Mouse (Mus musculus) myocyte (in vitro differentiated cells): ENCODE data around the gene Stat5b. TPM values are rescaled to one million over a fixed set of nuclear protein-coding genes. Genes with fewer than 3 reads are reported as not detected.

Source experiments
- H3K27me3 ChIP-seq: one replicate; pipeline ENCODE4 v1.6.1; 2011; ENCODE audit not compliant: control insufficient read depth, insufficient read depth, insufficient read length
- H3K36me3 ChIP-seq: one replicate; pipeline ENCODE4 v1.6.1; 2011; ENCODE audit not compliant: control insufficient read depth, insufficient read depth
- H3K4me2 ChIP-seq: one replicate; pipeline ENCODE4 v1.6.1; 2011; ENCODE audit warnings: low read depth, control low read depth
- H3K4me3 ChIP-seq: one replicate; pipeline ENCODE4 v1.5.1; 2011; ENCODE audit warnings: mild to moderate bottlenecking, control low read depth, moderate library complexity
- H3K79me2 ChIP-seq: one replicate; pipeline ENCODE4 v1.6.1; 2011; ENCODE audit not compliant: control insufficient read depth, insufficient read depth
- H3ac ChIP-seq: one replicate; pipeline ENCODE4 v1.6.1; 2011; ENCODE audit not compliant: control insufficient read depth, insufficient read length
- CEBPB ChIP-seq: IDR thresholded peaks from 2 replicates; pipeline ENCODE4 v1.6.1; 2011; ENCODE audit warnings: mild to moderate bottlenecking, moderate library complexity; ENCODE audit not compliant: poor library complexity, insufficient read depth, severe bottlenecking
- E2F4 ChIP-seq: IDR thresholded peaks from one replicate; pipeline ENCODE4 v1.6.1; 2011; ENCODE audit warnings: mild to moderate bottlenecking, control low read depth, moderate library complexity; ENCODE audit not compliant: insufficient read depth
- MAX ChIP-seq: IDR thresholded peaks from one replicate; pipeline ENCODE4 v1.6.1; 2011; ENCODE audit warnings: low read depth, mild to moderate bottlenecking, control low read depth
- MYOD1 ChIP-seq, 3 experiments: IDR thresholded peaks; one replicate each; pipeline ENCODE4 v1.6.1; 2011; ENCODE audit warnings: control low read depth in 2 of 3, low read depth in 2 of 3, mild to moderate bottlenecking in 2 of 3, moderate library complexity in 1 of 3; ENCODE audit not compliant: insufficient read length in 2 of 3, control insufficient read depth in 1 of 3
- MYOG ChIP-seq, 3 experiments: IDR thresholded peaks; one replicate each; pipeline ENCODE4 v1.6.1; 2011; ENCODE audit warnings: control low read depth in 2 of 3, low read depth in 2 of 3, mild to moderate bottlenecking in 2 of 3; ENCODE audit not compliant: insufficient read length in 2 of 3, control insufficient read depth in 1 of 3, insufficient read depth in 1 of 3
- POLR2A ChIP-seq: IDR thresholded peaks from one replicate; pipeline ENCODE4 v1.6.1; 2011; ENCODE audit warnings: low read depth, mild to moderate bottlenecking, control low read depth, moderate library complexity; ENCODE audit not compliant: insufficient read length
- POLR2AphosphoS2 ChIP-seq: IDR thresholded peaks from one replicate; pipeline ENCODE4 v1.6.1; 2011; ENCODE audit warnings: low read depth, control low read depth; ENCODE audit not compliant: insufficient read length
- REST ChIP-seq: IDR thresholded peaks from one replicate; pipeline ENCODE4 v1.6.1; 2011; ENCODE audit warnings: mild to moderate bottlenecking, control low read depth, moderate library complexity; ENCODE audit not compliant: insufficient read depth, insufficient read length
- SRF ChIP-seq: IDR thresholded peaks from one replicate; pipeline ENCODE4 v1.6.1; 2011; ENCODE audit warnings: low read depth; ENCODE audit not compliant: control insufficient read depth, insufficient read length
- TCF12 ChIP-seq: IDR thresholded peaks from one replicate; pipeline ENCODE4 v1.6.1; 2011; ENCODE audit warnings: mild to moderate bottlenecking, control low read depth; ENCODE audit not compliant: poor library complexity, insufficient read depth, severe bottlenecking
- TCF3 ChIP-seq: IDR thresholded peaks from one replicate; pipeline ENCODE4 v1.6.1; 2011; ENCODE audit warnings: low read depth, control low read depth; ENCODE audit not compliant: insufficient read length
- USF1 ChIP-seq: IDR thresholded peaks from one replicate; pipeline ENCODE4 v1.6.1; 2011; ENCODE audit warnings: low read depth, mild to moderate bottlenecking, control low read depth, moderate library complexity
- polyA plus RNA-seq: library from polyadenylated mRNA; unstranded; fragments of >200 nt; fragmentation: generic; extraction: Trizol; gene quantifications from one replicate; pipeline ENCODE4 v1.2.1, GENCODE M21; 2012; ENCODE audit warnings: missing spikeins

The Stat5b gene
- polyA plus RNA-seq, 1 experiment: 12.0 TPM

DNA sequence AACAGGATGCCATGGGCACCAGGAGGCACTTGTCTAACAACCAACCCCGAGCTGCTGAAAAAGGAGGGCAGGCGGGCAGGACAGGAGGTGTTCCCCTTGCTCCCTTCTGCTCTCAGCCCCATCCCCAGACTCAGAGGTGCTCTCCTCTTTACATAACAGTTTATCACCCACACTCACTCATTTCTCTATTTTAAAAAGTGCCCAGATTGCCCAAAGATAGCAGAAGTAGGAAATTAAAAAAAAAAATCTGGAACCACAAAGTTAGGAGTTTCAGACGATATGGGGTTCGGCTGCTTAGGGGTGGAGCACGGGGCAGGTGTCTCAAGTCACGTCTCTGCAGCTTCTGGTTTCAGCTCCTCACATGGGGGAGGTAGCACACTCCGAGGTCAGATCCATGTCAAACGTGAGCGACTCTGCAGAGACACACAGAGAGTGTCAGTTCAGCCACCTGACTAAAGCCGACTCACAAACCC lies 37.9 kb upstream of the Stat5b start:
- H3K4me3 ChIP-seq: no peak overlapping the region
- no peak overlapping the region for H3K4me2 ChIP-seq
- no peaks in the 10 kb centered on the region for H3K79me2 ChIP-seq
- H3K27me3 ChIP-seq: no peaks in the 10 kb centered on the region
- peaks cover 38% of the 10 kb centered on the region for H3K36me3 ChIP-seq
- TF ChIP-seq MYOD1 (IDR thresholded peaks at IDR 0.05; ENCODE audit: control insufficient read depth in 1 of 3, insufficient read length in 2 of 3, low read depth in 2 of 3) (no peak), REST (no peak), TCF12 (no peak), CEBPB (no peak), MYOG (IDR thresholded peaks at IDR 0.05; ENCODE audit: control insufficient read depth in 1 of 3, insufficient read depth in 1 of 3, insufficient read length in 2 of 3, low read depth in 2 of 3) (no peak), USF1 (no peak), E2F4 (no peak), POLR2A (no peak), POLR2AphosphoS2 (no peak), TCF3 (no peak)
- no peak overlapping the region for H3ac ChIP-seq

DNA sequence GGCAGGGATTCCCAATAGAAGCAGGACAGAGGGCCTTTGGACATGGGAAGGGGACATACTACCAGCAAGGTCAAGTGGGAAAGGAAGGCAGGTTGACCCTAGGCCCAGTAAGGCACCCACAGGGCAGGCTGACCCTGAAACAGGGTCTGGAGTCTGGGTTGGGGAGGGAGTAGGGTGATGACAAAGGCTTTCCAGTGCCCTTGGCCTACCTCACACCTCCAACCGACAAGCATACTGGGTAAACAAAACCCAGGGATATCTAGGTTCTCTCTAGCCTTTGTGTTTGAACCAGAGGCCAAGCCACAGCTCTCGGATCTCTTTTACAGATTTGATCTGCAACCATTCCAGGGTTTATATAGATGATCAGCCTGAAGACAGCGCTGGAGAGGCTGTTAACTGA lies 37.2 kb upstream of the Stat5b start:
- Histone ChIP-seq H3K36me3 (peaks cover 32% of the 10 kb centered on the region), H3K79me2 (no peaks in the 10 kb centered on the region)

DNA sequence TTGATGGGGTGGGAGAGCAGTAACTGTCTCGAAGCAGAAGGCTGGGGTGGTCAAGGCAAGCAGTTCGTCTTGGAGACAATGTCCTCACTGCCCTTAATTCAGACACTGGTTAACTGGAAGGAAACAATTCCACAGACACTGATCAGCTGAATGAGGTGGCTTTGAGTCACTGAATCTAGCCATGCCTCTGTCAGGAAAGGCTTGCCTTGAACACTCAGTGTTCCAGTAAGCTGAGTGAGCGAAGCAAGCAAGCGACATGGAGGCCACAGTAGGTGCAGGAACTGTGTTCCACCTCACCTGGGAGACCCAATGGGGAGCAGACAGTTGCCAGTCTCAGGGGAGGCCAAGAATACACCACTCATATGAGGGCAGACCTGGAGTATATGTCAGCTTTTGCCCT lies 36.7 kb upstream of the Stat5b start:
- H3K79me2 ChIP-seq: no peaks in the 10 kb centered on the region
- H3K4me2 ChIP-seq: no peak overlapping the region
- no peaks in the 10 kb centered on the region for H3K27me3 ChIP-seq
- no peak overlapping the region for H3ac ChIP-seq
- H3K36me3 ChIP-seq: peaks cover 29% of the 10 kb centered on the region
- no peak for TF ChIP-seq E2F4
- TF ChIP-seq POLR2A: no peak
- no peak for TF ChIP-seq TCF3
- TF ChIP-seq CEBPB: no peak
- TF ChIP-seq MYOG (IDR thresholded peaks at IDR 0.05; ENCODE audit: control insufficient read depth in 1 of 3, insufficient read depth in 1 of 3, insufficient read length in 2 of 3, low read depth in 2 of 3): no peak
- TF ChIP-seq MYOD1 (IDR thresholded peaks at IDR 0.05; ENCODE audit: control insufficient read depth in 1 of 3, insufficient read length in 2 of 3, low read depth in 2 of 3): no peak
- TF ChIP-seq TCF12: no peak
- TF ChIP-seq MAX: no peak
- TF ChIP-seq REST: no peak
- TF ChIP-seq SRF: no peak
- TF ChIP-seq USF1: no peak
- TF ChIP-seq POLR2AphosphoS2: no peak
- H3K4me3 ChIP-seq: no peak overlapping the region

More for the DNA sequence above, 37.2 kb upstream of the Stat5b start:
- no peaks in the 10 kb centered on the region for H3K27me3 ChIP-seq
- no peak overlapping the region for H3ac ChIP-seq
- H3K4me3 ChIP-seq: no peak overlapping the region
- TF ChIP-seq SRF (no peak), POLR2AphosphoS2 (no peak), E2F4 (no peak), MYOG (IDR thresholded peaks at IDR 0.05; ENCODE audit: control insufficient read depth in 1 of 3, insufficient read depth in 1 of 3, insufficient read length in 2 of 3, low read depth in 2 of 3) (no peak), CEBPB (no peak), TCF3 (no peak), USF1 (no peak), MYOD1 (IDR thresholded peaks at IDR 0.05; ENCODE audit: control insufficient read depth in 1 of 3, insufficient read length in 2 of 3, low read depth in 2 of 3) (no peak), POLR2A (no peak), REST (no peak)
- no peak overlapping the region for H3K4me2 ChIP-seq

DNA sequence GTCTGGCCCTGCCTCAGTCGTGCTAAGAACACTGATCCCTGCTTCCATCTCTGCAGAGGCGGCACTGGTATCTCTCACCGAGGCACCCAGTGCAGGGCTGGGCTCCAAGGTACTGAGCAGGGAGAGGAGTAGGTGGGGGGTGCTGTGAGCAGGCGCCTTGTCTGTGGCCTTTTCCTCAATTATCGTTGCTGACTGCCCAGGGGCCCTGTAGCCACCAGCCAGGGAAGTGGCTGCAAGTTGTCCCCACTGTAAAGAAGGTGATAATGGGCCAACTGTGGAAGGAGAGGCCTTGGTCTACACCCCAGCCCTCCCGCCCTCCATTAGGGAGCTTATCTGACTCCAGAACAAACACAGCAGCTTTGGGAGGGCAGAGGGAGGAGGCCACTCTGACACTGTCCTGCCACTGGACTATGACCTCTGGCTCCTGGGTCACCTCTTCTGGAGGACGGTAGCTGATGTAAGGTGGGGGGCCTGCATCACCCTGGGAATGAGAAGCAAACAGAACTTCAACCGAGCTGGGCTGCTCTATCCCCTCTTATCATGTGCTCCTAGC lies 35.7 kb upstream of the Stat5b start:
- Histone ChIP-seq H3K79me2 (no peaks in the 10 kb centered on the region), H3K27me3 (no peaks in the 10 kb centered on the region), H3K4me3 (no peak overlapping the region), H3K4me2 (no peak overlapping the region), H3ac (no peak overlapping the region), H3K36me3 (peaks cover 24% of the 10 kb centered on the region)
- no peak for TF ChIP-seq TCF3
- peak; percentile 57 for TF ChIP-seq POLR2AphosphoS2

DNA sequence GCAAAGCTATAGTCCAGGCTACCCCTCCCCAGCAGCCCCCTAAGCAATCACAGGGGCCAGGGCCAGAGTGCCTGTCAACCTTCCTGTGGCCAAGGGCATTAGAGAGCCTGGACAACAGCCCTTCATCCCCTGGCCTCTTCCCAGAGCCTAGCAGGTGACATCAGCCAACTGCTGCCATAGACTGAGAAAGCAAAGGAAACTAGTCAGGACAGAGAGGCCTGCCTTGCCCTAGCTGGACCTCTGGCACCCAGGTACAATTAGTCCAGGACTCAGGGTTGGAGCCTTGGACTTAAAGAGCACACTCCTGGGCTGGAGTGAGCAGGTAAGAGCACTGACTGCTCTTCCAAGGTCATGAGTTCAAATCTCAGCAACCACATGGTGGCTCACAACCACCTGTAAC lies 34.9 kb upstream of the Stat5b start:
- Histone ChIP-seq H3K4me3 (no peak overlapping the region), H3K27me3 (no peaks in the 10 kb centered on the region), H3K79me2 (no peaks in the 10 kb centered on the region), H3ac (no peak overlapping the region), H3K36me3 (peaks cover 18% of the 10 kb centered on the region), H3K4me2 (no peak overlapping the region)
- no peak for TF ChIP-seq USF1
- no peak for TF ChIP-seq E2F4
- no peak for TF ChIP-seq POLR2A
- no peak for TF ChIP-seq SRF
- no peak for TF ChIP-seq MYOD1 (IDR thresholded peaks at IDR 0.05; ENCODE audit: control insufficient read depth in 1 of 3, insufficient read length in 2 of 3, low read depth in 2 of 3)
- no peak for TF ChIP-seq CEBPB
- no peak for TF ChIP-seq POLR2AphosphoS2
- TF ChIP-seq REST: no peak
- no peak for TF ChIP-seq TCF12
